Comparison of ENCODE assay signal across 19 mouse cellular contexts in genomic region chr10:108852757-108853156, GRCm38 (mm10).
A peak's percentile ranks its signal among the peaks of the same experiment; 100 is the strongest.
DNase-seq lines count a peak whose midpoint lies in the region; TF ChIP-seq lines count a peak whose summit lies in the region.
"Had no signal": no experiment of that assay in that cellular context is flagged by ENCODE, and none has a peak within 500 bp of the region (broad histone marks: within the 10 kb centered on the region; RNA-seq: fewer than 3 reads in every experiment).

No protein-coding gene starts in this region.

- TF ChIP-seq CTCF in layer of hippocampus, adult 2 months (conservative IDR thresholded peaks at IDR 0.05): no peak

- H3ac ChIP-seq in myocyte (ENCODE audit: control insufficient read depth, insufficient read length): no peak overlapping the region

- 0 out of 2 replicates have a peak overlapping the region, but pooled peaks have one; percentile 17 for H3K4me3 ChIP-seq in layer of hippocampus, adult 2 months
- H3K4me3 ChIP-seq in myocyte: no peak overlapping the region
- H3K4me3 ChIP-seq: embryonic facial prominence, embryonic 10.5 days; forebrain, embryonic 13.5 days; heart, adult 2 months; heart, embryonic 15.5 days; hindbrain, embryonic 13.5 days had no signal

- H3K79me2 ChIP-seq in myocyte (ENCODE audit: control insufficient read depth, insufficient read depth): no peaks in the 10 kb centered on the region

- DNase-seq in cerebellum, adult 9-10 months: peak; percentile 69
- DNase-seq in cerebellum, postnatal 14 days: no peak
- DNase-seq in layer of hippocampus, adult 18-20 months (ENCODE audit: low spot score in 2 of 2): peak; percentile 48 to 79
- no peak for DNase-seq in layer of hippocampus, postnatal 10 days (ENCODE audit: low spot score in 2 of 2)
- peak; percentile 44 to 70 for DNase-seq in layer of hippocampus, adult 2 months (ENCODE audit: low spot score in 2 of 2)
- no peak for DNase-seq in right cerebral cortex, postnatal 10 days (ENCODE audit: low spot score in 2 of 2)
- DNase-seq in testis, postnatal 10 days (ENCODE audit: low spot score): no peak
- DNase-seq: adrenal gland, postnatal 10 days; forebrain, postnatal 0 days; heart, adult 2 months; heart, postnatal 14 days had no signal

- H3K27ac ChIP-seq in layer of hippocampus, adult 2 months: peak overlapping the region; percentile 88
- H3K27ac ChIP-seq: embryonic facial prominence, embryonic 10.5 days; forebrain, embryonic 13.5 days; heart, adult 2 months; heart, embryonic 15.5 days; hindbrain, embryonic 13.5 days; hindbrain, postnatal 0 days had no signal

- no peak for TF ChIP-seq POLR2A in myocyte (IDR thresholded peaks at IDR 0.05; ENCODE audit: insufficient read length, low read depth)

- no peak overlapping the region for H3K4me2 ChIP-seq in myocyte (ENCODE audit: low read depth)
- H3K4me2 ChIP-seq: forebrain, embryonic 13.5 days; heart, embryonic 11.5 days; heart, embryonic 15.5 days; hindbrain, embryonic 13.5 days had no signal

- no peaks in the 10 kb centered on the region for H3K27me3 ChIP-seq in myocyte (ENCODE audit: control insufficient read depth, insufficient read depth, insufficient read length)
- H3K27me3 ChIP-seq: forebrain, embryonic 13.5 days; heart, embryonic 15.5 days; hindbrain, embryonic 13.5 days had no signal

- no peaks in the 10 kb centered on the region for H3K36me3 ChIP-seq in myocyte (ENCODE audit: control insufficient read depth, insufficient read depth)
- H3K36me3 ChIP-seq: embryonic facial prominence, embryonic 10.5 days; G1E; heart, embryonic 15.5 days; hindbrain, embryonic 13.5 days had no signal

TF ChIP-seq in myocyte, 11 proteins besides CTCF, POLR2A, EP300 and RAD21:
- TF ChIP-seq USF1 (IDR thresholded peaks at IDR 0.05; ENCODE audit: low read depth) (peak; percentile 34), MAX (IDR thresholded peaks at IDR 0.05; ENCODE audit: low read depth) (no peak), REST (IDR thresholded peaks at IDR 0.05; ENCODE audit: insufficient read depth, insufficient read length) (no peak), MYOG (IDR thresholded peaks at IDR 0.05; ENCODE audit: control insufficient read depth in 1 of 3, insufficient read depth in 1 of 3, insufficient read length in 2 of 3, low read depth in 2 of 3) (peak in 1 of 3 experiments; percentile 33), MYOD1 (IDR thresholded peaks at IDR 0.05; ENCODE audit: control insufficient read depth in 1 of 3, insufficient read length in 2 of 3, low read depth in 2 of 3) (peak in 2 of 3 experiments; percentile 42 to 63), CEBPB (IDR thresholded peaks at IDR 0.05; ENCODE audit: insufficient read depth, poor library complexity, severe bottlenecking) (peak; percentile 64; the same call in 1 of the 2 replicates), TCF3 (IDR thresholded peaks at IDR 0.05; ENCODE audit: insufficient read length, low read depth) (no peak)

Comparison
In these comparisons a context has a peak if more than half of its experiments do, and no peak if none do; other contexts are left out.
1. DNase-seq: peak in cerebellum, adult 9-10 months (single experiment), layer of hippocampus, adult 18-20 months (2 of 2) and layer of hippocampus, adult 2 months (2 of 2); none in cerebellum, postnatal 14 days (0 of 2), layer of hippocampus, postnatal 10 days (0 of 2), right cerebral cortex, postnatal 10 days (0 of 2) and testis, postnatal 10 days (single experiment).